In genomic region chr1:72751371-72751781, GRCm38 (mm10) we compare ENCODE assay signal across 10 mouse cellular contexts. TPM values are rescaled to one million over a fixed set of nuclear protein-coding genes. Genes with fewer than 3 reads are reported as not detected.
DNase-seq lines count a peak whose midpoint lies in the region; ATAC-seq lines count a peak whose summit lies in the region.
"Had no signal": no experiment of that assay in that cellular context is flagged by ENCODE, and none has a peak within 500 bp of the region (broad histone marks: within the 10 kb centered on the region; RNA-seq: fewer than 3 reads in every experiment).

No protein-coding gene starts in this region.

- peak; percentile 94 for ATAC-seq in hindbrain, embryonic 16.5 days
- no peak for ATAC-seq in hindbrain, embryonic 13.5 days (ENCODE audit: low FRiP score)
- ATAC-seq in megakaryocyte, adult 5-6 weeks (ENCODE audit: poor library complexity, severe bottlenecking) = no peak

- H3K27ac ChIP-seq in hindbrain, embryonic 16.5 days (ENCODE audit: low read depth, low read length) = no peak overlapping the region; the same call in 1 of the 2 replicates
- no peak overlapping the region for H3K27ac ChIP-seq in hindbrain, embryonic 13.5 days

- no peaks in the 10 kb centered on the region for H3K4me1 ChIP-seq in hindbrain, embryonic 16.5 days (ENCODE audit: control insufficient read depth, insufficient read depth, low read depth, low read length)
- no peaks in the 10 kb centered on the region for H3K4me1 ChIP-seq in hindbrain, embryonic 13.5 days (replicated peaks)

- H3K36me3 ChIP-seq in hindbrain, embryonic 16.5 days (ENCODE audit: control insufficient read depth, insufficient read depth, low read length) = no peaks in the 10 kb centered on the region
- H3K36me3 ChIP-seq in hindbrain, embryonic 13.5 days = no peaks in the 10 kb centered on the region
- H3K36me3 ChIP-seq: G1E had no signal

- no peaks in the 10 kb centered on the region for H3K27me3 ChIP-seq in hindbrain, embryonic 16.5 days (replicated peaks; ENCODE audit: control insufficient read depth, insufficient read depth, low read length)
- H3K27me3 ChIP-seq in hindbrain, embryonic 13.5 days = no peaks in the 10 kb centered on the region

- no peak overlapping the region for H3K4me3 ChIP-seq in hindbrain, embryonic 16.5 days (ENCODE audit: low read length)
- no peak overlapping the region for H3K4me3 ChIP-seq in hindbrain, embryonic 13.5 days

- no peak overlapping the region for H3K9ac ChIP-seq in hindbrain, embryonic 16.5 days (ENCODE audit: low read depth, low read length)
- no peak overlapping the region for H3K9ac ChIP-seq in hindbrain, embryonic 13.5 days

- no peak overlapping the region for H3K4me2 ChIP-seq in hindbrain, embryonic 16.5 days (ENCODE audit: low read length)
- no peak overlapping the region for H3K4me2 ChIP-seq in hindbrain, embryonic 13.5 days

- intact Hi-C loops in heart, postnatal 36 days (cut with DNase I) = no loop called here

- peak; percentile 28 for DNase-seq in adrenal gland, adult 8-10 months
- peak; percentile 52 for DNase-seq in cerebellum, adult 8-10 months
- peak; percentile 17 to 21 for DNase-seq in heart, postnatal 36 days
- DNase-seq in ovary, postnatal 36 days (ENCODE audit: low spot score) = peak; percentile 21
- DNase-seq in liver = no peak

- no peaks in the 10 kb centered on the region for H3K9me3 ChIP-seq in hindbrain, embryonic 16.5 days (ENCODE audit: control insufficient read depth, low read length)
- no peaks in the 10 kb centered on the region for H3K9me3 ChIP-seq in hindbrain, embryonic 13.5 days
- H3K9me3 ChIP-seq: G1E had no signal

- 73% methylated on average over 7 of the region's 7 CpGs for WGBS in hindbrain, embryonic 16.5 days
- WGBS in hindbrain, embryonic 13.5 days = 90% methylated on average over 7 of the region's 7 CpGs

RNA-seq across cellular contexts. Expression of gene Rpl37a, which starts 40.3 kb away (rescaled TPM):
- 753 and 794 TPM in 2 replicates for polyA plus RNA-seq in hindbrain, embryonic 16.5 days (2015; fragmentation: Nextera tagmentation; extraction: Ambion mirVana)
- polyA plus RNA-seq in hindbrain, embryonic 13.5 days (2015; fragmentation: Nextera tagmentation; extraction: Ambion mirVana) = 1,191 and 1,281 TPM in 2 replicates
- 1,000 to 10,000 TPM; 1,024 to 1,164 (median 1,094) TPM for total RNA-seq in adrenal gland, adult 8-10 months (2022)
- total RNA-seq in heart, postnatal 36 days (2021) = 100 to 1,000 TPM; 587 to 604 TPM
- total RNA-seq in megakaryocyte, adult 5-6 weeks (2015) = 1,007 and 1,017 TPM in 2 replicates
- 343 and 384 TPM in 2 replicates for total RNA-seq in megakaryocyte, adult 5-6 weeks (2017)

RNA-seq across cellular contexts. Expression of gene Ankar, which starts 51.0 kb away (rescaled TPM):
- polyA plus RNA-seq in hindbrain, embryonic 16.5 days (2015; fragmentation: Nextera tagmentation; extraction: Ambion mirVana) = not detected in 2 replicates
- not detected in 2 replicates for polyA plus RNA-seq in hindbrain, embryonic 13.5 days (2015; fragmentation: Nextera tagmentation; extraction: Ambion mirVana)
- not detected for total RNA-seq in adrenal gland, adult 8-10 months (2022)
- not detected for total RNA-seq in heart, postnatal 36 days (2021)
- total RNA-seq in megakaryocyte, adult 5-6 weeks (2015) = not detected in 2 replicates
- total RNA-seq in megakaryocyte, adult 5-6 weeks (2017) = not detected in 2 replicates
- polyA plus RNA-seq: G1E; limb, embryonic 14.5 days had no signal
